Mouse (Mus musculus) olfactory bulb, adult 2 months (tissue): ENCODE measurements around the gene Sgpp1.

ENCODE experiments used
- CTCF ChIP-seq: fragments of 200-500 bp; IDR thresholded peaks from 2 replicates; pipeline ENCODE4 v1.5.1; 2012; ENCODE audit warnings: low read depth, mild to moderate bottlenecking, low read length, moderate library complexity; ENCODE audit not compliant: insufficient read depth
- POLR2A ChIP-seq: fragments of 200-500 bp; IDR thresholded peaks from 2 replicates; pipeline ENCODE4 v1.6.1; 2012; ENCODE audit warnings: mild to moderate bottlenecking, low read depth, low read length, moderate library complexity; ENCODE audit not compliant: insufficient read depth

GRCm38 (mm10) chr12:75721941-75722340 lies 13.6 kb downstream of the Sgpp1 start:
- no peak for TF ChIP-seq CTCF
- no peak for TF ChIP-seq POLR2A
